Mouse (Mus musculus) cerebellum, adult 2 months (tissue): Measurements from ENCODE around the gene Ahdc1.

Source experiments
- CTCF ChIP-seq: fragments of 200-500 bp; IDR thresholded peaks from 2 replicates; pipeline ENCODE4 v1.5.1; 2011; ENCODE audit warnings: low read depth, mild to moderate bottlenecking, control low read depth, low read length, moderate library complexity, borderline replicate concordance; ENCODE audit not compliant: insufficient read depth
- POLR2A ChIP-seq: fragments of 200-500 bp; IDR thresholded peaks from 2 replicates; pipeline ENCODE4 v1.6.1; 2011; ENCODE audit warnings: low read length, control low read depth, borderline replicate concordance; ENCODE audit not compliant: insufficient read depth

DNA sequence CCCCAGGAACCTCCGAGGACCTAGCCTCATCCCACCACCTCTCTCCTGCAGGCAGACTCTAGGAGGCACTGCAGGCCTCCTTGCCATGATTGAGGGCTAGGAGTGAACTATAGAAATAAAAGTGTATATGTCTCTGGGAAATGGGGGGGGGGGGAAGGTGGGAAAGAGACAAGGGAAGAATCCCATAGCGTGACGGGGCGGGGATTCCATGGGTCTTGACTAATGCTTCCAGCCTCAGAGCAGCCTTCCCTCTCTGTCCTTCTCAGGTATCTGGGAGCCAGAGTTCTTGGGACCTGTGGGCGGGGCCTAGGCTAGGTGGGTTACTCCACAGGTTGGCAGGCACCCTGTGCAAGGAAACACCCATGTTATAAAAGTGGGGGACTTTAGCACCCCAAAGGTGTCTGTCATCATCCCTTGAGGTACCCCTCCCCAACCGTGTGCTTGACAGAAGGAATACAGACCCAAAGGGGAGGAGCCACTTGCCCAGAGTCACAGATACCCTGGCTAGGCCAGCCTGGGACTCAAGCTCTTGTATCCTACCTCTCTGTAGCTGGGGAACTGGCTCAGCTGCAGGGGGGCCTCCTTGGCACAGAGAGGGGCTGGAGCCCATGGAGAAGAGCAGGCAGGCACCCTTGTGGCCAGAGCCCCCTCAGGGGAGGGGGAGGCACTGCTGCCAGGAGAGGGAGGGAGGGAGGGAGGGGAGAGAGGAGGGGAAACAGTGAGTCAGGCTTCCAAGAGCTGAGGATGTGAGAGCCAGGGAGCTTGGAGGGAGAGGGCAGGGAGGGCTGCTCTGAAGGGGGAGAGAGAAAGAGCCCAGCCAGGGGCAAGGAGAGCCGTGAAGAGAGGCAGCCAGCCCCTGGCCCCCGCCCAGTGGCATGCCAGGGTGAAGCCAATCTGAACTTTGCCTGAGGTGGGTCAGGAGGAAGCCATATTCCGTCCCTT, 4.9 kb downstream of the Ahdc1 start:
- TF ChIP-seq CTCF (peak; percentile 27; the same call in 1 of the 2 replicates), POLR2A (no peak)
